Mouse (Mus musculus) intestine, embryonic 16.5 days (tissue): Measurements from ENCODE around the gene Ctrb1. TPM values are rescaled to one million over a fixed set of nuclear protein-coding genes. Genes with fewer than 3 reads are reported as not detected.

Experiments
- ATAC-seq: fragments of 200-750 bp; cut with Nextera tagmentation; 2 replicates; pipeline ENCODE4 v1.8.0; 2017; ENCODE audit warnings: moderate TSS enrichment, moderate library complexity
- H3K27ac ChIP-seq: fragments of 300-500 bp; sonication (generic); 2 replicates; pipeline ENCODE4 v1.5.1; 2014; ENCODE audit warnings: mild to moderate bottlenecking, low read length
- H3K27me3 ChIP-seq: fragments of 300-500 bp; sonication (generic); replicated peaks from 2 replicates; pipeline ENCODE4 v1.6.1; 2014; ENCODE audit warnings: low read length, control low read depth, mixed read lengths; ENCODE audit not compliant: control insufficient read depth, insufficient read depth
- H3K36me3 ChIP-seq: fragments of 300-500 bp; sonication (generic); 2 replicates; pipeline ENCODE4 v1.6.1; 2014; ENCODE audit warnings: low read length, control low read depth; ENCODE audit not compliant: control insufficient read depth, insufficient read depth
- H3K4me1 ChIP-seq: fragments of 300-500 bp; sonication (generic); 2 replicates; pipeline ENCODE4 v1.6.1; 2014; ENCODE audit warnings: low read length, control low read depth, mixed read lengths; ENCODE audit not compliant: control insufficient read depth, insufficient read depth
- H3K4me2 ChIP-seq: fragments of 300-500 bp; sonication (generic); 2 replicates; pipeline ENCODE4 v1.6.1; 2014; ENCODE audit warnings: low read depth, low read length, control low read depth
- H3K4me3 ChIP-seq: fragments of 300-500 bp; sonication (generic); 2 replicates; pipeline ENCODE4 v1.5.1; 2014; ENCODE audit warnings: mild to moderate bottlenecking, low read length
- H3K9ac ChIP-seq: fragments of 300-500 bp; sonication (generic); 2 replicates; pipeline ENCODE4 v1.6.1; 2014; ENCODE audit warnings: low read depth, low read length
- H3K9me3 ChIP-seq: fragments of 300-500 bp; sonication (generic); 2 replicates; pipeline ENCODE4 v1.6.1; 2016; ENCODE audit warnings: low read length, control low read depth; ENCODE audit not compliant: control insufficient read depth
- WGBS: fragments of 180-500 bp; shearing (Covaris S2); extraction: QIAGEN DNeasy Blood & Tissue Kit; methylation state at CpG from one replicate; pipeline ENCODE4 v1.1.7; 2014; 5-methylcytosine and 5-hydroxymethylcytosine counted together
- polyA plus RNA-seq: library from polyadenylated mRNA; unstranded; fragments of >200 nt; fragmentation: Nextera tagmentation; extraction: Ambion mirVana; gene quantifications from 2 replicates; pipeline ENCODE4 v1.2.1, GENCODE M21; 2015

Ctrb1 gene
- polyA plus RNA-seq, 1 experiment from 2014 or later = 1,904 TPM

- no peak overlapping the region for H3K27ac ChIP-seq
- no peaks in the 10 kb centered on the region for H3K27me3 ChIP-seq
- no peaks in the 10 kb centered on the region for H3K9me3 ChIP-seq
- no peak for ATAC-seq
- no peak overlapping the region for H3K9ac ChIP-seq
- no peak overlapping the region for H3K4me3 ChIP-seq
- H3K4me2 ChIP-seq = no peak overlapping the region
- peaks cover 35% of the 10 kb centered on the region for H3K36me3 ChIP-seq
- WGBS = 76% methylated on average over 6 of the region's 6 CpGs
- H3K4me1 ChIP-seq = peaks cover 26% of the 10 kb centered on the region
Observed at GRCm38 (mm10) chr8:111712588-111712987, 21.8 kb upstream of the Ctrb1 start.

DNA sequence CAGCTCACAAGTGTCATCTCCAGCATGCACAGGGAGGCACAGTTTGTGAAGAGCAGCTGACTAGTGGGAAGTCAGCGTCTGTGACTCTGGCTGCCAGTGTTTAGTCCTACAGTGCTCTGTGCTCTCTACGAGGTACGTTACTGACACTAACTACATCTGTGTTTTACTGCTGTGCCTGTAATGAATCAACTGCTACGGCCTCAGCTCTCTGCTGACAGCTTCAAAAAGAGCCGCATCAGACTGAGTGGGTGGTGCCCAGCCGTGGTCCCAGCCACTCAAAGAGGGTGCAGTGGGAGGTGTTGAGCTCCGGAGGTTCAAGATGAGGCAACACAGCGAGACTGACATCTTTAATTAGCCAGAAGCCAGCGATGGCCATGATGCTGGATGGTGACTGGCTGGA lies 21.3 kb upstream of the Ctrb1 start:
- Histone ChIP-seq H3K27ac (no peak overlapping the region), H3K9ac (no peak overlapping the region), H3K27me3 (no peaks in the 10 kb centered on the region), H3K4me2 (no peak overlapping the region), H3K36me3 (peaks cover 35% of the 10 kb centered on the region), H3K9me3 (no peaks in the 10 kb centered on the region), H3K4me1 (peaks cover 21% of the 10 kb centered on the region), H3K4me3 (no peak overlapping the region)
- WGBS = 64% methylated on average over 9 of the region's 9 CpGs
- ATAC-seq = no peak

GRCm38 (mm10) chr8:111710777-111711485 lies 20.1 kb upstream of the Ctrb1 start:
- H3K4me2 ChIP-seq = no peak overlapping the region
- no peak overlapping the region for H3K27ac ChIP-seq
- H3K27me3 ChIP-seq = no peaks in the 10 kb centered on the region
- H3K4me1 ChIP-seq = peaks cover 19% of the 10 kb centered on the region
- no peak for ATAC-seq
- 93% methylated on average over 20 of the region's 20 CpGs for WGBS
- peaks cover 35% of the 10 kb centered on the region for H3K36me3 ChIP-seq
- no peak overlapping the region for H3K9ac ChIP-seq
- H3K4me3 ChIP-seq = no peak overlapping the region
- no peaks in the 10 kb centered on the region for H3K9me3 ChIP-seq

GRCm38 (mm10) chr8:111709223-111709622 lies 18.4 kb upstream of the Ctrb1 start:
- 79% methylated on average over 1 of the region's 1 CpGs for WGBS
- peak overlapping the region; percentile 87 for H3K27ac ChIP-seq
- peak overlapping the region; percentile 48; the same call in 1 of the 2 replicates for H3K9ac ChIP-seq
- no peaks in the 10 kb centered on the region for H3K9me3 ChIP-seq
- peaks cover 33% of the 10 kb centered on the region for H3K4me1 ChIP-seq
- H3K27me3 ChIP-seq = no peaks in the 10 kb centered on the region
- H3K4me2 ChIP-seq = no peak overlapping the region
- peak; percentile 14; the same call in 1 of the 2 replicates for ATAC-seq
- H3K4me3 ChIP-seq = no peak overlapping the region
- peaks cover 22% of the 10 kb centered on the region for H3K36me3 ChIP-seq

DNA sequence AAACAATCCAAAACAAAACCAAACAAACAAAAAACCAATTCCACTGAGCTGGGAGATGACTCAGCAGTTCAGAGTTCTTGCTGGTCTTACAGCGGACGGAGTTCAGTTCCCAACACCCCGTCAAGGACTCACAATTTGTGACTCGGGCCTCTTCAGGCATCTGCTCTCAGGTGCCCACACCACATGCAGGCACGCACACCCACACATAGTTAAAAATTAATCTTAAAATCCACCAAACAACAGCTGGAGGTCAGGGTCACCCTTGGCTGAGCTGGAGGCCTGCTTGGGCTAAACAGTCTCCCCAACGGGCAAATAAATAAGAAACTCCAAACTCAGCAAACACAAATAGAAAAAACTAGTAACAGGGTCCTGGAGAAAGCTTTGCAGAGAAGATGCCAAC lies 17.5 kb upstream of the Ctrb1 start:
- peak; percentile 21 for ATAC-seq
- Histone ChIP-seq H3K27me3 (no peaks in the 10 kb centered on the region), H3K36me3 (peaks cover 15% of the 10 kb centered on the region)

GRCm38 (mm10) chr8:111705699-111706098 lies 14.9 kb upstream of the Ctrb1 start:
- 54% methylated on average over 5 of the region's 5 CpGs for WGBS
- H3K9me3 ChIP-seq = no peaks in the 10 kb centered on the region
- peak overlapping the region; percentile 94 for H3K27ac ChIP-seq
- no peaks in the 10 kb centered on the region for H3K27me3 ChIP-seq
- peak overlapping the region; percentile 7; the same call in 1 of the 2 replicates for H3K9ac ChIP-seq
- no peak overlapping the region for H3K4me3 ChIP-seq
- H3K4me1 ChIP-seq = peaks cover 38% of the 10 kb centered on the region
- H3K4me2 ChIP-seq = no peak overlapping the region
- ATAC-seq = no peak
- peaks cover 4% of the 10 kb centered on the region; the same call in 1 of the 2 replicates for H3K36me3 ChIP-seq

More for the DNA sequence above, 17.5 kb upstream of the Ctrb1 start:
- Histone ChIP-seq H3K9ac (no peak overlapping the region), H3K9me3 (no peaks in the 10 kb centered on the region), H3K4me1 (peaks cover 33% of the 10 kb centered on the region), H3K27ac (peak overlapping the region; percentile 87), H3K4me3 (no peak overlapping the region), H3K4me2 (no peak overlapping the region)
- WGBS = 63% methylated on average over 6 of the region's 6 CpGs

DNA sequence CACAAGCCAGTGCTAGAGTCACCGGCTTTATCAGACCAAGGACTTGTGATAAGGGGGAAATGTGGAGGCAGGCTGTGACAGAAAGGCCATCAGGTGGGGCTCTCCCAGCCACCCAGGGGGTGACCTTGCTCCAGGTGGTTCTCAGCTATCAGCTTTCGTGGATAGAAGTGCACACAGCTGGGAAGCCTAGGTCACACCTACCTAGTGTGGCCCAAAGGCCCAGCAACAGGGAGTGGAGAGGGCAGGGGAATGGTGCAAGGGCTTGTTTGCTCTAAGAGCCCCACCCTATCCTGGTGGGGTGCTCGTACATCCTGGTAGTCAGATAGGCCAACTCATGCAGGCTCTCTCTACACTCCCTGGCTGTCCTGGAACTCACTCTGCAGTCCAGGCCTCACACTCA lies 14.4 kb upstream of the Ctrb1 start:
- H3K9ac ChIP-seq = 0 out of 2 replicates have a peak overlapping the region, but pooled peaks have one; percentile 7
- H3K36me3 ChIP-seq = no peaks in the 10 kb centered on the region
- WGBS = 38% methylated on average over 3 of the region's 3 CpGs
- peak; percentile 92 for ATAC-seq
- no peak overlapping the region for H3K4me3 ChIP-seq
- H3K4me1 ChIP-seq = peaks cover 40% of the 10 kb centered on the region
- H3K4me2 ChIP-seq = no peak overlapping the region
- no peaks in the 10 kb centered on the region for H3K27me3 ChIP-seq
- H3K9me3 ChIP-seq = no peaks in the 10 kb centered on the region
- H3K27ac ChIP-seq = peak overlapping the region; percentile 94

DNA sequence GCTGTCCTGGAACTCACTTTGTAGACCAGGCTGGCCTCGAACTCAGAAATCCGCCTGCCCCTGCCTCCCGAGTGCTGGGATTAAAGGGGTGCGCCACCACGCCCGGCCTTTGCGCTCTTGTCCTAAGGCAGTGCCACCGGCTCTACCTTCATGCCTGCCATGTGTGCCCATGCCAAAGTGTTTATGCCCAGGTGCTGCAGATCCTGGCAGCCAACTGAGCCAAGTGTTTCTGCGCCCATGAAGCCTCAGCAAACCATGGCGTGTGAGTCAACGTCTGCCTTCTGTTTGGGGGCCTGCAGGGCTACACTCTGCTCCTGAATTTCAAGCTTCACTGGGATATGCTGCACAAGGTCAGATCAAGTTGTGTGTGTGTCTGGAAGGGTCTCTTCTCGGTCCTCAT lies 13.8 kb upstream of the Ctrb1 start:
- H3K4me3 ChIP-seq = no peak overlapping the region
- no peak overlapping the region for H3K4me2 ChIP-seq
- no peak for ATAC-seq
- no peaks in the 10 kb centered on the region for H3K27me3 ChIP-seq
- no peaks in the 10 kb centered on the region for H3K36me3 ChIP-seq
- H3K4me1 ChIP-seq = peaks cover 38% of the 10 kb centered on the region
- H3K9ac ChIP-seq = peak overlapping the region; percentile 37; the same call in 1 of the 2 replicates
- peak overlapping the region; percentile 94 for H3K27ac ChIP-seq
- H3K9me3 ChIP-seq = no peaks in the 10 kb centered on the region
- 87% methylated on average over 12 of the region's 12 CpGs for WGBS

- Histone ChIP-seq H3K27ac (peak overlapping the region; percentile 71), H3K9me3 (no peaks in the 10 kb centered on the region)
- peak; percentile 56 for ATAC-seq
Observed at GRCm38 (mm10) chr8:111701380-111701779, 10.6 kb upstream of the Ctrb1 start.

More at GRCm38 (mm10) chr8:111701380-111701779, 10.6 kb upstream of the Ctrb1 start:
- Histone ChIP-seq H3K4me1 (peaks cover 25% of the 10 kb centered on the region), H3K4me3 (no peak overlapping the region), H3K36me3 (no peaks in the 10 kb centered on the region), H3K27me3 (no peaks in the 10 kb centered on the region), H3K9ac (no peak overlapping the region), H3K4me2 (no peak overlapping the region)
- 68% methylated on average over 9 of the region's 9 CpGs for WGBS
